Mouse (Mus musculus): Measurements from ENCODE around the gene Cript. TPM values are rescaled to one million over a fixed set of nuclear protein-coding genes. Genes with fewer than 3 reads are reported as not detected.
"Not testable (repeated sequence)": the region's sequence is repeated elsewhere in the genome, so short reads cannot be mapped to it uniquely, and the experiment has no call there.

Cript gene
- polyA plus RNA-seq, 1 experiment from 2014 or later = 138 TPM

GRCm38 (mm10) chr17:87052432-87052831 is 27.1 kb downstream of the Cript start:
- WGBS = 77% methylated on average over 1 of the region's 1 CpGs
- H3K4me2 ChIP-seq (replicated peaks) = no peak overlapping the region
- H3K9me3 ChIP-seq = no peaks in the 10 kb centered on the region
- no peak overlapping the region for H3K4me3 ChIP-seq (replicated peaks)
- H3K27me3 ChIP-seq (replicated peaks) = no peaks in the 10 kb centered on the region
- no peak overlapping the region for H3K27ac ChIP-seq
- no peak for ATAC-seq
- no peak overlapping the region for H3K9ac ChIP-seq
- no peaks in the 10 kb centered on the region for H3K36me3 ChIP-seq
- H3K4me1 ChIP-seq (replicated peaks) = peaks cover 9% of the 10 kb centered on the region

- no peak for ATAC-seq
- Histone ChIP-seq H3K4me2 (replicated peaks) (no peak overlapping the region), H3K36me3 (no peaks in the 10 kb centered on the region), H3K9ac (no peak overlapping the region), H3K27me3 (replicated peaks) (no peaks in the 10 kb centered on the region), H3K27ac (no peak overlapping the region), H3K4me3 (replicated peaks) (no peak overlapping the region), H3K4me1 (replicated peaks) (peaks cover 9% of the 10 kb centered on the region), H3K9me3 (no peaks in the 10 kb centered on the region)
- WGBS = 79% methylated on average over 5 of the region's 5 CpGs
Observed at GRCm38 (mm10) chr17:87053921-87054320, 28.6 kb downstream of the Cript start.

GRCm38 (mm10) chr17:87055051-87055459 is 29.7 kb downstream of the Cript start:
- no peaks in the 10 kb centered on the region for H3K36me3 ChIP-seq
- no peak overlapping the region for H3K27ac ChIP-seq
- ATAC-seq = peak; percentile 39; the same call in 1 of the 2 replicates
- 15% methylated on average over 5 of the region's 5 CpGs for WGBS
- peaks cover 9% of the 10 kb centered on the region for H3K4me1 ChIP-seq (replicated peaks)
- H3K9me3 ChIP-seq = no peaks in the 10 kb centered on the region
- H3K4me2 ChIP-seq (replicated peaks) = no peak overlapping the region
- H3K4me3 ChIP-seq (replicated peaks) = no peak overlapping the region
- H3K9ac ChIP-seq = no peak overlapping the region
- no peaks in the 10 kb centered on the region for H3K27me3 ChIP-seq (replicated peaks)

GRCm38 (mm10) chr17:87055663-87056062 is 30.3 kb downstream of the Cript start:
- no peak overlapping the region for H3K27ac ChIP-seq
- H3K4me1 ChIP-seq (replicated peaks) = peaks cover 9% of the 10 kb centered on the region
- no peaks in the 10 kb centered on the region for H3K9me3 ChIP-seq
- H3K4me2 ChIP-seq (replicated peaks) = no peak overlapping the region
- no peak for ATAC-seq
- H3K4me3 ChIP-seq (replicated peaks) = no peak overlapping the region
- WGBS = 62% methylated on average over 1 of the region's 1 CpGs
- H3K27me3 ChIP-seq (replicated peaks) = no peaks in the 10 kb centered on the region
- no peak overlapping the region for H3K9ac ChIP-seq
- no peaks in the 10 kb centered on the region for H3K36me3 ChIP-seq

- Histone ChIP-seq H3K9me3 (no peaks in the 10 kb centered on the region), H3K27me3 (replicated peaks) (no peaks in the 10 kb centered on the region), H3K4me1 (replicated peaks) (peaks cover 9% of the 10 kb centered on the region), H3K27ac (no peak overlapping the region), H3K9ac (no peak overlapping the region), H3K4me2 (replicated peaks) (no peak overlapping the region), H3K4me3 (replicated peaks) (no peak overlapping the region), H3K36me3 (no peaks in the 10 kb centered on the region)
- ATAC-seq = no peak
- WGBS = 91% methylated on average over 7 of the region's 7 CpGs
Observed at GRCm38 (mm10) chr17:87056761-87057160, 31.4 kb downstream of the Cript start.

GRCm38 (mm10) chr17:87057486-87058266 is 32.3 kb downstream of the Cript start:
- H3K4me1 ChIP-seq (replicated peaks) = peaks cover 9% of the 10 kb centered on the region
- H3K27me3 ChIP-seq (replicated peaks) = no peaks in the 10 kb centered on the region
- no peaks in the 10 kb centered on the region for H3K9me3 ChIP-seq
- H3K27ac ChIP-seq = no peak overlapping the region
- no peak overlapping the region for H3K4me2 ChIP-seq (replicated peaks)
- no peak overlapping the region for H3K9ac ChIP-seq
- H3K4me3 ChIP-seq (replicated peaks) = no peak overlapping the region
- 65% methylated on average over 8 of the region's 8 CpGs for WGBS
- H3K36me3 ChIP-seq = no peaks in the 10 kb centered on the region
- ATAC-seq = no peak; the same call in 1 of the 2 replicates

- no peaks in the 10 kb centered on the region for H3K9me3 ChIP-seq
- H3K4me3 ChIP-seq (replicated peaks) = no peak overlapping the region
- ATAC-seq = no peak
- H3K27ac ChIP-seq = no peak overlapping the region
- no peaks in the 10 kb centered on the region for H3K27me3 ChIP-seq (replicated peaks)
- no peak overlapping the region for H3K4me2 ChIP-seq (replicated peaks)
- 89% methylated on average over 9 of the region's 9 CpGs for WGBS
- H3K9ac ChIP-seq = no peak overlapping the region
- H3K36me3 ChIP-seq = no peaks in the 10 kb centered on the region
- no peaks in the 10 kb centered on the region for H3K4me1 ChIP-seq (replicated peaks)
Observed at GRCm38 (mm10) chr17:87062639-87063038, 37.3 kb downstream of the Cript start.

- Histone ChIP-seq H3K4me2 (replicated peaks) (no peak overlapping the region), H3K36me3 (no peaks in the 10 kb centered on the region), H3K9me3 (no peaks in the 10 kb centered on the region), H3K4me1 (replicated peaks) (no peaks in the 10 kb centered on the region), H3K9ac (no peak overlapping the region), H3K27me3 (replicated peaks) (no peaks in the 10 kb centered on the region), H3K27ac (no peak overlapping the region), H3K4me3 (replicated peaks) (no peak overlapping the region)
- WGBS = 55% methylated on average over 7 of the region's 7 CpGs
- no peak for ATAC-seq
Observed at GRCm38 (mm10) chr17:87063461-87063860, 38.1 kb downstream of the Cript start.

GRCm38 (mm10) chr17:87063969-87064368 is 38.6 kb downstream of the Cript start:
- no peak overlapping the region for H3K4me2 ChIP-seq (replicated peaks)
- no peaks in the 10 kb centered on the region for H3K4me1 ChIP-seq (replicated peaks)
- H3K36me3 ChIP-seq = no peaks in the 10 kb centered on the region
- no peaks in the 10 kb centered on the region for H3K27me3 ChIP-seq (replicated peaks)
- no peak overlapping the region for H3K9ac ChIP-seq
- H3K27ac ChIP-seq = no peak overlapping the region
- no peak overlapping the region for H3K4me3 ChIP-seq (replicated peaks)
- no peak for ATAC-seq
- no peaks in the 10 kb centered on the region for H3K9me3 ChIP-seq
- 71% methylated on average over 6 of the region's 6 CpGs for WGBS

- H3K36me3 ChIP-seq = no peaks in the 10 kb centered on the region
- H3K4me1 ChIP-seq (replicated peaks) = no peaks in the 10 kb centered on the region
- H3K4me3 ChIP-seq (replicated peaks) = no peak overlapping the region
- H3K27me3 ChIP-seq (replicated peaks) = no peaks in the 10 kb centered on the region
- no peak overlapping the region for H3K9ac ChIP-seq
- WGBS = 91% methylated on average over 4 of the region's 4 CpGs
- no peak for ATAC-seq
- H3K4me2 ChIP-seq (replicated peaks) = no peak overlapping the region
- no peak overlapping the region for H3K27ac ChIP-seq
- H3K9me3 ChIP-seq = no peaks in the 10 kb centered on the region
Observed at GRCm38 (mm10) chr17:87068997-87069396, 43.6 kb downstream of the Cript start.

GRCm38 (mm10) chr17:87072183-87072582 is 46.8 kb downstream of the Cript start:
- not testable (repeated sequence) for H3K27ac ChIP-seq; ATAC-seq; H3K4me2 ChIP-seq (replicated peaks); H3K9ac ChIP-seq; H3K9me3 ChIP-seq; H3K27me3 ChIP-seq (replicated peaks); H3K36me3 ChIP-seq; H3K4me3 ChIP-seq (replicated peaks); H3K4me1 ChIP-seq (replicated peaks)
- 97% methylated on average over 1 of the region's 1 CpGs for WGBS

- H3K4me3 ChIP-seq (replicated peaks) = no peak overlapping the region
- no peak overlapping the region for H3K27ac ChIP-seq
- no peak overlapping the region for H3K9ac ChIP-seq
- no peaks in the 10 kb centered on the region for H3K4me1 ChIP-seq (replicated peaks)
- ATAC-seq = no peak
- no peak overlapping the region for H3K4me2 ChIP-seq (replicated peaks)
- H3K9me3 ChIP-seq = no peaks in the 10 kb centered on the region
- H3K27me3 ChIP-seq (replicated peaks) = no peaks in the 10 kb centered on the region
- WGBS = 42% methylated on average over 5 of the region's 5 CpGs
- H3K36me3 ChIP-seq = no peaks in the 10 kb centered on the region
Observed at GRCm38 (mm10) chr17:87072766-87073440, 47.6 kb downstream of the Cript start.

- H3K4me3 ChIP-seq (replicated peaks) = no peak overlapping the region
- H3K9ac ChIP-seq = no peak overlapping the region
- H3K4me2 ChIP-seq (replicated peaks) = no peak overlapping the region
- no peak for ATAC-seq
- H3K27me3 ChIP-seq (replicated peaks) = no peaks in the 10 kb centered on the region
- H3K9me3 ChIP-seq = no peaks in the 10 kb centered on the region
- H3K36me3 ChIP-seq = no peaks in the 10 kb centered on the region
- H3K4me1 ChIP-seq (replicated peaks) = no peaks in the 10 kb centered on the region
- H3K27ac ChIP-seq = no peak overlapping the region
Observed at GRCm38 (mm10) chr17:87073470-87073869, 48.1 kb downstream of the Cript start.
